ENCODE assay signal across 21 mouse cellular contexts in the genomic region with DNA sequence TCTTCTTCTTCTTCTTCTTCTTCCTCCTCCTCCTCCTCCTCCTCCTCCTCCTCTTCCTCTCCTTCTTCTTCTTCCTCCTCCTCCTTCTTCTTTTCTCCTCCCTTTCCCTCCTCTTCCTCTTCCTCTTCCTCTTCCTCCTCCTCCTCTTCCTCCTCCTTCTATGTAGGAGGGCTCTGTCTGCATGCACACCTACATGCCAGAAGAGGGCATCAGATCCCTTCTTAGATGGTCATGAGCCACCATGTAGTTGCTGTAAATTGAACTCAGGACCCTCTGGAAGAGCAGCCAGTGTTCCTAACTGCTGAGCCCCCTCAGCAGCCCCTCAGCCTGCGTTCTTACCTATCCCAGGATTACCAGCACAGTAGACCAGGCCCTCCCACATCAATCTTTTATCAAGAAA.
DNase-seq lines count a peak whose midpoint lies in the region; ATAC-seq and TF ChIP-seq lines count a peak whose summit lies in the region.
"Had no signal": no experiment of that assay in that cellular context is flagged by ENCODE, and none has a peak within 500 bp of the region (broad histone marks: within the 10 kb centered on the region; RNA-seq: fewer than 3 reads in every experiment).

No protein-coding gene starts in this region.

- TF ChIP-seq CTCF in hindbrain, postnatal 0 days (IDR thresholded peaks at IDR 0.05; ENCODE audit: low read depth): peak; percentile 43
- 0 out of 2 replicates have a peak, but pooled peaks have one; percentile 11 for TF ChIP-seq CTCF in liver, postnatal 0 days (IDR thresholded peaks at IDR 0.05; ENCODE audit: low read depth)

- H3K36me3 ChIP-seq in hindbrain, postnatal 0 days (ENCODE audit: insufficient read depth, low read length): no peaks in the 10 kb centered on the region
- H3K36me3 ChIP-seq in hindbrain, embryonic 11.5 days (ENCODE audit: control insufficient read depth, insufficient read depth, low read length): no peaks in the 10 kb centered on the region
- H3K36me3 ChIP-seq in liver, postnatal 0 days (replicated peaks; ENCODE audit: insufficient read depth, low read length): no peaks in the 10 kb centered on the region
- no peaks in the 10 kb centered on the region for H3K36me3 ChIP-seq in liver, embryonic 12.5 days
- H3K36me3 ChIP-seq: embryonic facial prominence, embryonic 13.5 days; forebrain, embryonic 12.5 days; hindbrain, embryonic 13.5 days; limb, embryonic 12.5 days had no signal

- no peak for ATAC-seq in hindbrain, postnatal 0 days
- ATAC-seq in hindbrain, embryonic 11.5 days (ENCODE audit: low FRiP score): no peak
- no peak for ATAC-seq in liver, postnatal 0 days
- ATAC-seq in liver, embryonic 12.5 days: no peak

- TF ChIP-seq EP300 in liver, postnatal 0 days (IDR thresholded peaks at IDR 0.05; ENCODE audit: low read depth): no peak

- no peaks in the 10 kb centered on the region for H3K9me3 ChIP-seq in hindbrain, postnatal 0 days (ENCODE audit: low read length)
- H3K9me3 ChIP-seq in hindbrain, embryonic 11.5 days (ENCODE audit: control insufficient read depth, low read length): no peaks in the 10 kb centered on the region
- H3K9me3 ChIP-seq in liver, postnatal 0 days (ENCODE audit: low read length): no peaks in the 10 kb centered on the region
- H3K9me3 ChIP-seq in liver, embryonic 12.5 days (replicated peaks): no peaks in the 10 kb centered on the region
- H3K9me3 ChIP-seq: embryonic facial prominence, embryonic 13.5 days; forebrain, embryonic 12.5 days; hindbrain, embryonic 13.5 days; limb, embryonic 12.5 days had no signal

- no peak overlapping the region for H3K27ac ChIP-seq in hindbrain, postnatal 0 days
- no peak overlapping the region for H3K27ac ChIP-seq in hindbrain, embryonic 11.5 days (ENCODE audit: low read depth, low read length)
- H3K27ac ChIP-seq in liver, postnatal 0 days (ENCODE audit: low read depth): no peak overlapping the region
- H3K27ac ChIP-seq in liver, embryonic 12.5 days: no peak overlapping the region
- H3K27ac ChIP-seq: embryonic facial prominence, embryonic 13.5 days; forebrain, embryonic 12.5 days; hindbrain, embryonic 13.5 days; limb, embryonic 12.5 days; macrophage had no signal

- H3K4me1 ChIP-seq in hindbrain, postnatal 0 days (ENCODE audit: insufficient read depth, low read length): no peaks in the 10 kb centered on the region
- H3K4me1 ChIP-seq in hindbrain, embryonic 11.5 days (replicated peaks; ENCODE audit: control insufficient read depth, insufficient read depth, low read length): no peaks in the 10 kb centered on the region
- no peaks in the 10 kb centered on the region for H3K4me1 ChIP-seq in liver, postnatal 0 days (ENCODE audit: insufficient read depth)
- H3K4me1 ChIP-seq in liver, embryonic 12.5 days: no peaks in the 10 kb centered on the region
- H3K4me1 ChIP-seq: embryonic facial prominence, embryonic 13.5 days; forebrain, embryonic 12.5 days; hindbrain, embryonic 13.5 days had no signal

- no peak overlapping the region for H3K4me3 ChIP-seq in hindbrain, postnatal 0 days (ENCODE audit: low read length)
- H3K4me3 ChIP-seq in hindbrain, embryonic 11.5 days (ENCODE audit: low read depth, low read length): no peak overlapping the region
- H3K4me3 ChIP-seq in liver, postnatal 0 days (ENCODE audit: low read depth, low read length): no peak overlapping the region
- H3K4me3 ChIP-seq in liver, embryonic 12.5 days: no peak overlapping the region
- H3K4me3 ChIP-seq: embryonic facial prominence, embryonic 13.5 days; erythroblast, embryonic 14.5 days; forebrain, embryonic 12.5 days; hindbrain, embryonic 13.5 days; limb, embryonic 12.5 days had no signal

- no peak overlapping the region for H3K4me2 ChIP-seq in hindbrain, postnatal 0 days (ENCODE audit: low read depth, low read length)
- no peak overlapping the region for H3K4me2 ChIP-seq in hindbrain, embryonic 11.5 days (replicated peaks; ENCODE audit: low read depth, low read length)
- no peak overlapping the region for H3K4me2 ChIP-seq in liver, postnatal 0 days (ENCODE audit: low read depth, low read length)
- H3K4me2 ChIP-seq in liver, embryonic 12.5 days: no peak overlapping the region
- H3K4me2 ChIP-seq: embryonic facial prominence, embryonic 13.5 days; forebrain, embryonic 12.5 days; heart, embryonic 11.5 days; hindbrain, embryonic 13.5 days; limb, embryonic 12.5 days; liver, embryonic 11.5 days had no signal

- H3K27me3 ChIP-seq in hindbrain, postnatal 0 days (ENCODE audit: insufficient read depth, low read length): no peaks in the 10 kb centered on the region
- no peaks in the 10 kb centered on the region for H3K27me3 ChIP-seq in hindbrain, embryonic 11.5 days (ENCODE audit: control insufficient read depth, insufficient read depth, low read length)
- H3K27me3 ChIP-seq in liver, postnatal 0 days (ENCODE audit: insufficient read depth, low read length): no peaks in the 10 kb centered on the region
- no peaks in the 10 kb centered on the region for H3K27me3 ChIP-seq in liver, embryonic 12.5 days (replicated peaks)
- H3K27me3 ChIP-seq: embryonic facial prominence, embryonic 13.5 days; forebrain, embryonic 12.5 days; hindbrain, embryonic 13.5 days had no signal

- 72% methylated on average over 1 of the region's 1 CpGs for WGBS in hindbrain, postnatal 0 days
- WGBS in hindbrain, embryonic 11.5 days: 68% methylated on average over 1 of the region's 1 CpGs
- 25% methylated on average over 1 of the region's 1 CpGs for WGBS in liver, postnatal 0 days (ENCODE audit: insufficient replicate concordance)
- WGBS in liver, embryonic 12.5 days (ENCODE audit: insufficient replicate concordance): 30% methylated on average over 1 of the region's 1 CpGs

- no peak overlapping the region for H3K9ac ChIP-seq in hindbrain, postnatal 0 days (replicated peaks; ENCODE audit: low read length)
- no peak overlapping the region for H3K9ac ChIP-seq in hindbrain, embryonic 11.5 days (ENCODE audit: low read depth, low read length)
- H3K9ac ChIP-seq in liver, postnatal 0 days (replicated peaks): no peak overlapping the region
- no peak overlapping the region for H3K9ac ChIP-seq in liver, embryonic 12.5 days
- H3K9ac ChIP-seq: embryonic facial prominence, embryonic 13.5 days; forebrain, embryonic 12.5 days; hindbrain, embryonic 13.5 days; limb, embryonic 12.5 days had no signal

- no peak for DNase-seq in hindbrain, postnatal 0 days (ENCODE audit: low spot score)
- no peak for DNase-seq in hindbrain, embryonic 11.5 days (ENCODE audit: low spot score)
- no peak for DNase-seq in liver, postnatal 0 days
- DNase-seq in A20 (ENCODE audit: low read depth, low spot score): peak; percentile 6
- peak; percentile 35 for DNase-seq in brain, adult 2 months (ENCODE audit: low read depth, low spot score)
- DNase-seq in right cerebral cortex, postnatal 25 days: no peak
- DNase-seq: adrenal gland, postnatal 36 days; cerebellum, adult 11-12 months; cerebellum, postnatal 14 days; embryo, embryonic 11 days; heart, postnatal 10 days; lung, adult 2 months had no signal

Comparison
In these comparisons a context has a peak if more than half of its experiments do, and no peak if none do; other contexts are left out.
1. DNase-seq: peak in A20 (single experiment) and brain, adult 2 months (single experiment); none in hindbrain, postnatal 0 days (single experiment), hindbrain, embryonic 11.5 days (single experiment), liver, postnatal 0 days (single experiment) and right cerebral cortex, postnatal 25 days (single experiment).